Mouse (Mus musculus): ENCODE data around the gene Scyl1. TPM values are rescaled to one million over a fixed set of nuclear protein-coding genes. Genes with fewer than 3 reads are reported as not detected.

The Scyl1 gene
- polyA plus RNA-seq, 1 experiment from 2014 or later: 65.8 TPM

GRCm38 (mm10) chr19:5715793-5716688 lies 55.2 kb downstream of the Scyl1 start:
- peaks cover 14% of the 10 kb centered on the region for H3K36me3 ChIP-seq (ENCODE audit: control insufficient read depth, insufficient read depth, low read length)
- 18% methylated on average over 43 of the region's 43 CpGs for WGBS
- H3K27ac ChIP-seq (replicated peaks; ENCODE audit: low read depth, low read length): no peak overlapping the region
- peaks cover 14% of the 10 kb centered on the region for H3K4me1 ChIP-seq (ENCODE audit: control insufficient read depth, insufficient read depth, low read length)
- peak overlapping the region; percentile 29 for H3K4me2 ChIP-seq (ENCODE audit: low read depth, severe bottlenecking)
- H3K27me3 ChIP-seq (ENCODE audit: control insufficient read depth, insufficient read depth, low read length): no peaks in the 10 kb centered on the region
- ATAC-seq (ENCODE audit: insufficient number of reproducible peaks, low FRiP score, low TSS enrichment, low read depth) (peak; percentile 33; the same call in 1 of the 2 replicates), DNase-seq (ENCODE audit: low spot score) (peak; percentile 69)
- H3K9ac ChIP-seq (ENCODE audit: low read length): 0 out of 2 replicates have a peak overlapping the region, but pooled peaks have one; percentile 17
- no peak overlapping the region for H3K4me3 ChIP-seq (ENCODE audit: low read depth, low read length)
- H3K9me3 ChIP-seq (ENCODE audit: control insufficient read depth, low read length): no peaks in the 10 kb centered on the region

GRCm38 (mm10) chr19:5713730-5714129 lies 57.5 kb downstream of the Scyl1 start:
- WGBS: 8% methylated on average over 2 of the region's 2 CpGs
- Histone ChIP-seq H3K4me1 (ENCODE audit: control insufficient read depth, insufficient read depth, low read length) (peaks cover 14% of the 10 kb centered on the region), H3K36me3 (ENCODE audit: control insufficient read depth, insufficient read depth, low read length) (peaks cover 8% of the 10 kb centered on the region), H3K27ac (replicated peaks; ENCODE audit: low read depth, low read length) (no peak overlapping the region; the same call in 1 of the 2 replicates), H3K4me3 (ENCODE audit: low read depth, low read length) (no peak overlapping the region), H3K9ac (ENCODE audit: low read length) (no peak overlapping the region), H3K4me2 (ENCODE audit: low read depth, severe bottlenecking) (peak overlapping the region; percentile 15; the same call in 1 of the 2 replicates), H3K9me3 (ENCODE audit: control insufficient read depth, low read length) (no peaks in the 10 kb centered on the region), H3K27me3 (ENCODE audit: control insufficient read depth, insufficient read depth, low read length) (no peaks in the 10 kb centered on the region)
- ATAC-seq (ENCODE audit: insufficient number of reproducible peaks, low FRiP score, low TSS enrichment, low read depth): 0 out of 2 replicates have a peak, but pooled peaks have one; percentile 48
- peak; percentile 63 for DNase-seq (ENCODE audit: low spot score)

- H3K9ac ChIP-seq (ENCODE audit: low read length): no peak overlapping the region
- DNase-seq (ENCODE audit: low spot score) (no peak), ATAC-seq (ENCODE audit: insufficient number of reproducible peaks, low FRiP score, low TSS enrichment, low read depth) (0 out of 2 replicates have a peak, but pooled peaks have one; percentile 28)
- no peak overlapping the region; the same call in 1 of the 2 replicates for H3K4me2 ChIP-seq (ENCODE audit: low read depth, severe bottlenecking)
- H3K27me3 ChIP-seq (ENCODE audit: control insufficient read depth, insufficient read depth, low read length): no peaks in the 10 kb centered on the region
- 77% methylated on average over 5 of the region's 5 CpGs for WGBS
- peak overlapping the region; percentile 36; the same call in 1 of the 2 replicates for H3K27ac ChIP-seq (replicated peaks; ENCODE audit: low read depth, low read length)
- no peak overlapping the region for H3K4me3 ChIP-seq (ENCODE audit: low read depth, low read length)
- H3K4me1 ChIP-seq (ENCODE audit: control insufficient read depth, insufficient read depth, low read length): peaks cover 14% of the 10 kb centered on the region
- peaks cover 8% of the 10 kb centered on the region for H3K36me3 ChIP-seq (ENCODE audit: control insufficient read depth, insufficient read depth, low read length)
- H3K9me3 ChIP-seq (ENCODE audit: control insufficient read depth, low read length): no peaks in the 10 kb centered on the region
These were observed 58.0 kb downstream of the Scyl1 start for GRCm38 (mm10) chr19:5713255-5713654.

- H3K4me2 ChIP-seq (ENCODE audit: low read depth, severe bottlenecking): no peak overlapping the region
- H3K4me3 ChIP-seq (ENCODE audit: low read depth, low read length): no peak overlapping the region
- no peak overlapping the region for H3K9ac ChIP-seq (ENCODE audit: low read length)
- peaks cover 10% of the 10 kb centered on the region for H3K36me3 ChIP-seq (ENCODE audit: control insufficient read depth, insufficient read depth, low read length)
- 91% methylated on average over 14 of the region's 14 CpGs for WGBS
- H3K27me3 ChIP-seq (ENCODE audit: control insufficient read depth, insufficient read depth, low read length): no peaks in the 10 kb centered on the region
- H3K4me1 ChIP-seq (ENCODE audit: control insufficient read depth, insufficient read depth, low read length): peaks cover 14% of the 10 kb centered on the region
- no peak for ATAC-seq (ENCODE audit: insufficient number of reproducible peaks, low FRiP score, low TSS enrichment, low read depth)
- no peak overlapping the region for H3K27ac ChIP-seq (replicated peaks; ENCODE audit: low read depth, low read length)
- no peaks in the 10 kb centered on the region for H3K9me3 ChIP-seq (ENCODE audit: control insufficient read depth, low read length)
- DNase-seq (ENCODE audit: low spot score): no peak
These were observed 59.2 kb downstream of the Scyl1 start for GRCm38 (mm10) chr19:5711907-5712460.

- no peak overlapping the region for H3K9ac ChIP-seq (ENCODE audit: low read length)
- DNase-seq (ENCODE audit: low spot score): peak; percentile 70
- peaks cover 11% of the 10 kb centered on the region for H3K4me1 ChIP-seq (ENCODE audit: control insufficient read depth, insufficient read depth, low read length)
- ATAC-seq (ENCODE audit: insufficient number of reproducible peaks, low FRiP score, low TSS enrichment, low read depth): no peak
- WGBS: 18% methylated on average over 3 of the region's 3 CpGs
- no peaks in the 10 kb centered on the region for H3K27me3 ChIP-seq (ENCODE audit: control insufficient read depth, insufficient read depth, low read length)
- no peak overlapping the region for H3K27ac ChIP-seq (replicated peaks; ENCODE audit: low read depth, low read length)
- no peak overlapping the region for H3K4me2 ChIP-seq (ENCODE audit: low read depth, severe bottlenecking)
- H3K4me3 ChIP-seq (ENCODE audit: low read depth, low read length): no peak overlapping the region
- H3K36me3 ChIP-seq (ENCODE audit: control insufficient read depth, insufficient read depth, low read length): peaks cover 10% of the 10 kb centered on the region
- H3K9me3 ChIP-seq (ENCODE audit: control insufficient read depth, low read length): no peaks in the 10 kb centered on the region
These were observed 60.0 kb downstream of the Scyl1 start for GRCm38 (mm10) chr19:5711218-5711617.

- Histone ChIP-seq H3K4me1 (ENCODE audit: control insufficient read depth, insufficient read depth, low read length) (peaks cover 9% of the 10 kb centered on the region; the same call in 1 of the 2 replicates), H3K27me3 (ENCODE audit: control insufficient read depth, insufficient read depth, low read length) (no peaks in the 10 kb centered on the region), H3K9ac (ENCODE audit: low read length) (no peak overlapping the region), H3K4me2 (ENCODE audit: low read depth, severe bottlenecking) (no peak overlapping the region), H3K27ac (replicated peaks; ENCODE audit: low read depth, low read length) (no peak overlapping the region), H3K36me3 (ENCODE audit: control insufficient read depth, insufficient read depth, low read length) (peaks cover 10% of the 10 kb centered on the region), H3K4me3 (ENCODE audit: low read depth, low read length) (no peak overlapping the region), H3K9me3 (ENCODE audit: control insufficient read depth, low read length) (no peaks in the 10 kb centered on the region)
- WGBS: 84% methylated on average over 8 of the region's 8 CpGs
- no peak for DNase-seq (ENCODE audit: low spot score)
- ATAC-seq (ENCODE audit: insufficient number of reproducible peaks, low FRiP score, low TSS enrichment, low read depth): no peak
These were observed 60.6 kb downstream of the Scyl1 start for GRCm38 (mm10) chr19:5710581-5710980.

- Histone ChIP-seq H3K9ac (ENCODE audit: low read length) (no peak overlapping the region), H3K36me3 (ENCODE audit: control insufficient read depth, insufficient read depth, low read length) (peaks cover 10% of the 10 kb centered on the region), H3K9me3 (ENCODE audit: control insufficient read depth, low read length) (no peaks in the 10 kb centered on the region), H3K4me2 (ENCODE audit: low read depth, severe bottlenecking) (no peak overlapping the region), H3K4me3 (ENCODE audit: low read depth, low read length) (no peak overlapping the region), H3K27ac (replicated peaks; ENCODE audit: low read depth, low read length) (no peak overlapping the region), H3K4me1 (ENCODE audit: control insufficient read depth, insufficient read depth, low read length) (peaks cover 9% of the 10 kb centered on the region; the same call in 1 of the 2 replicates), H3K27me3 (ENCODE audit: control insufficient read depth, insufficient read depth, low read length) (no peaks in the 10 kb centered on the region)
- no peak for ATAC-seq (ENCODE audit: insufficient number of reproducible peaks, low FRiP score, low TSS enrichment, low read depth)
- no peak for DNase-seq (ENCODE audit: low spot score)
- 97% methylated on average over 6 of the region's 6 CpGs for WGBS
These were observed 61.2 kb downstream of the Scyl1 start for GRCm38 (mm10) chr19:5710068-5710467.
